Mouse (Mus musculus) embryonic facial prominence, embryonic 12.5 days (tissue): ENCODE results near the gene Slc15a2. TPM values are rescaled to one million over a fixed set of nuclear protein-coding genes. Genes with fewer than 3 reads are reported as not detected.

ENCODE experiments used
- ATAC-seq: fragments of 200-750 bp; cut with Nextera tagmentation; 2 replicates; pipeline ENCODE4 v1.8.0; 2017; ENCODE audit not compliant: insufficient number of reproducible peaks, insufficient read depth, low FRiP score, low TSS enrichment
- H3K27ac ChIP-seq: fragments of 300-500 bp; sonication (generic); 2 replicates; pipeline ENCODE4 v1.5.1; 2016; ENCODE audit warnings: mild to moderate bottlenecking
- H3K27me3 ChIP-seq: fragments of 300-500 bp; sonication (generic); 2 replicates; pipeline ENCODE4 v1.6.1; 2016; ENCODE audit warnings: mild to moderate bottlenecking, moderate library complexity
- H3K36me3 ChIP-seq: fragments of 300-500 bp; sonication (generic); 2 replicates; pipeline ENCODE4 v1.6.1; 2016; ENCODE audit warnings: mild to moderate bottlenecking
- H3K4me1 ChIP-seq: fragments of 300-500 bp; sonication (generic); 2 replicates; pipeline ENCODE4 v1.6.1; 2016
- H3K4me2 ChIP-seq: fragments of 300-500 bp; sonication (generic); replicated peaks from 2 replicates; pipeline ENCODE4 v1.6.1; 2016; ENCODE audit warnings: mild to moderate bottlenecking, moderate library complexity
- H3K4me3 ChIP-seq: fragments of 300-500 bp; sonication (generic); 2 replicates; pipeline ENCODE4 v1.5.1; 2016; ENCODE audit warnings: mild to moderate bottlenecking
- H3K9ac ChIP-seq: fragments of 300-500 bp; sonication (generic); 2 replicates; pipeline ENCODE4 v1.6.1; 2016; ENCODE audit warnings: mild to moderate bottlenecking, moderate library complexity
- H3K9me3 ChIP-seq: fragments of 300-500 bp; sonication (generic); 2 replicates; pipeline ENCODE4 v1.6.1; 2016; ENCODE audit warnings: mild to moderate bottlenecking, moderate library complexity
- WGBS: fragments of 180-500 bp; shearing (Covaris S2); methylation state at CpG from one replicate; pipeline ENCODE4 v1.1.7; 2016; 5-methylcytosine and 5-hydroxymethylcytosine counted together
- polyA plus RNA-seq: library from polyadenylated mRNA; unstranded; fragments of >200 nt; fragmentation: Nextera tagmentation; extraction: Ambion mirVana; gene quantifications from 2 replicates; pipeline ENCODE4 v1.2.1, GENCODE M21; 2016

Gene Slc15a2
- polyA plus RNA-seq, 1 experiment from 2014 or later = 5.0 TPM

- no peak for ATAC-seq
- Histone ChIP-seq H3K4me2 (no peak overlapping the region), H3K36me3 (no peaks in the 10 kb centered on the region), H3K27me3 (no peaks in the 10 kb centered on the region), H3K4me3 (no peak overlapping the region), H3K9ac (no peak overlapping the region), H3K4me1 (no peaks in the 10 kb centered on the region), H3K27ac (no peak overlapping the region), H3K9me3 (no peaks in the 10 kb centered on the region)
- 80% methylated on average over 2 of the region's 2 CpGs for WGBS
These were observed 37.0 kb downstream of the Slc15a2 start for GRCm38 (mm10) chr16:36747767-36748166.

GRCm38 (mm10) chr16:36747068-36747467 lies 37.7 kb downstream of the Slc15a2 start:
- no peak overlapping the region for H3K4me3 ChIP-seq
- no peaks in the 10 kb centered on the region for H3K27me3 ChIP-seq
- H3K36me3 ChIP-seq = no peaks in the 10 kb centered on the region
- WGBS = 72% methylated on average over 4 of the region's 4 CpGs
- H3K27ac ChIP-seq = no peak overlapping the region
- H3K9me3 ChIP-seq = no peaks in the 10 kb centered on the region
- ATAC-seq = no peak
- H3K4me1 ChIP-seq = no peaks in the 10 kb centered on the region
- H3K4me2 ChIP-seq = no peak overlapping the region
- H3K9ac ChIP-seq = no peak overlapping the region

GRCm38 (mm10) chr16:36743580-36743979 lies 41.2 kb downstream of the Slc15a2 start:
- H3K9me3 ChIP-seq = no peaks in the 10 kb centered on the region
- ATAC-seq = no peak
- WGBS = 88% methylated on average over 8 of the region's 8 CpGs

DNA sequence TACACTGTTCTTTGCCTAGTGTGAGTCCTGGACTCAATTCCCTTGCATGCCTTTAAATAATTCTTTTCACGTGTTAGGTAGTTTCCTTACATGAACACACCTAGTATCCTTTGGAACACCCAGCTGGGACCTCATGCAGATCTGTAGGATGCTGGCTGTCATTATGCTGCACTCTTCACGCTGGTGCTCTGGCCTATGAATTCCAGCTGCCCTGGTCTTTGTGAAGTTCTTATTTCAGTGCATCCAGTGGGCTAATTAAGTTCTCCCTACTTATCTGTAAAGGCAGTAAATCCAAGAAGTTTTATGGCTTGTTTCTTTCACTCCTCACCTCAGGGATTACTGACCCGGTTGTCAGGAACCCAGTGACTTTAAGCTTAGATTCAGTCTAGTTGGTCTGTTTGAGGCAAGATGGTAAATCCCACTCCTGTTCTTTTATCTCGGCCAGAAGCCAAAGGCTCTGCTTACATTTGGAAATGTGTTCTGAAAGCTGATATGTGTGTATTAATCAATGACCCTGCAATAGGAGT lies 45.3 kb downstream of the Slc15a2 start:
- no peaks in the 10 kb centered on the region for H3K36me3 ChIP-seq
- ATAC-seq = no peak
- H3K4me3 ChIP-seq = no peak overlapping the region
- no peak overlapping the region for H3K4me2 ChIP-seq
- no peaks in the 10 kb centered on the region for H3K9me3 ChIP-seq
- 47% methylated on average over 4 of the region's 4 CpGs for WGBS
- no peaks in the 10 kb centered on the region for H3K27me3 ChIP-seq
- H3K27ac ChIP-seq = no peak overlapping the region
- no peaks in the 10 kb centered on the region for H3K4me1 ChIP-seq
- no peak overlapping the region for H3K9ac ChIP-seq

More at GRCm38 (mm10) chr16:36743580-36743979, 41.2 kb downstream of the Slc15a2 start:
- no peak overlapping the region for H3K27ac ChIP-seq
- no peaks in the 10 kb centered on the region for H3K27me3 ChIP-seq
- H3K4me3 ChIP-seq = no peak overlapping the region
- no peaks in the 10 kb centered on the region for H3K36me3 ChIP-seq
- no peak overlapping the region for H3K4me2 ChIP-seq
- no peak overlapping the region for H3K9ac ChIP-seq
- no peaks in the 10 kb centered on the region for H3K4me1 ChIP-seq

DNA sequence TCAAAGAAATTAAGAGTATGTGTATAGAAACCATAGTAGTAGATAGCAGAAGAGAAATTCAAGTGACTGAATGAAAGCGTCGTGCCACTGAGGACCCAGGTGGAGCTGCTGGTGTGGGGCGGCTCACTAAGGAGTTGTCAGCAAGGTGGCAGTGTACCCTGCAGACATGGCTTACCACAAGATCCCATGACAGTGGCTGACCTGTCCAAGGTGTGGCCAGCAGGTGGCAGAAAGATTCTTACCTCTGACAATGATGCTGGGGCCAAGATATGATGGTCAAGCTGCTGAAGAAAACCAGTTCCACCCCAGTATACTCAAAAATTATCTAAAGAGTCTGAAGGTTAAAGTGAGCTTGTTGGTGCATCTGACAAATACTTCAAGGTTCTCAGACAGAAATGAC lies 49.3 kb downstream of the Slc15a2 start:
- Histone ChIP-seq H3K36me3 (no peaks in the 10 kb centered on the region), H3K4me1 (no peaks in the 10 kb centered on the region), H3K9me3 (no peaks in the 10 kb centered on the region), H3K4me2 (no peak overlapping the region), H3K9ac (no peak overlapping the region), H3K27me3 (no peaks in the 10 kb centered on the region), H3K27ac (no peak overlapping the region), H3K4me3 (no peak overlapping the region)
- no peak for ATAC-seq
- WGBS = 84% methylated on average over 3 of the region's 3 CpGs

GRCm38 (mm10) chr16:36733827-36734226 lies 50.9 kb downstream of the Slc15a2 start:
- Histone ChIP-seq H3K9me3 (no peaks in the 10 kb centered on the region), H3K27ac (no peak overlapping the region), H3K4me2 (no peak overlapping the region), H3K4me3 (no peak overlapping the region), H3K36me3 (no peaks in the 10 kb centered on the region), H3K4me1 (no peaks in the 10 kb centered on the region), H3K27me3 (no peaks in the 10 kb centered on the region), H3K9ac (no peak overlapping the region)
- 61% methylated on average over 1 of the region's 1 CpGs for WGBS
- no peak for ATAC-seq

- Histone ChIP-seq H3K36me3 (no peaks in the 10 kb centered on the region), H3K4me2 (no peak overlapping the region), H3K27ac (no peak overlapping the region), H3K4me1 (no peaks in the 10 kb centered on the region), H3K27me3 (no peaks in the 10 kb centered on the region), H3K4me3 (no peak overlapping the region), H3K9me3 (no peaks in the 10 kb centered on the region), H3K9ac (no peak overlapping the region)
- no peak for ATAC-seq
These were observed 52.2 kb downstream of the Slc15a2 start for GRCm38 (mm10) chr16:36732572-36732971.

DNA sequence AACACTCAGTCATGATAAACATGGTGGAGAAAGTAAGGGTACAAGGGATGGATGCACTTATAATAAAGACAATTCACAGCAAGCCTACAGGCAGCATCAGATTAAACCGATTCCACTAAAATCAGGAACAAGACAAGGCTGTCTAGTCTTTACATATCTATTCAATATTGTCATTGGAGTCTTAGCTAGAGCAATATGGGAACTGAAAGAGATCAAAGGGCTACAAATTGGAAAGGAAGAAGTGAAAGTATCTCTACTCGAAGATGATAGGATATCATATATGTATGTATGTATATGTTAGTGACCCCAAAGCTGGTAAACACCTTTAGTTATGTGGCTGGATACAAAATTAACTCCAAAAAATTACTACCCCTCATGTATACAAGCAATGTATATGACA lies 55.8 kb downstream of the Slc15a2 start:
- no peaks in the 10 kb centered on the region for H3K36me3 ChIP-seq
- no peaks in the 10 kb centered on the region for H3K4me1 ChIP-seq
- no peaks in the 10 kb centered on the region for H3K9me3 ChIP-seq
- 91% methylated on average over 2 of the region's 2 CpGs for WGBS
- H3K4me3 ChIP-seq = no peak overlapping the region
- ATAC-seq = no peak
- H3K27me3 ChIP-seq = no peaks in the 10 kb centered on the region
- H3K27ac ChIP-seq = no peak overlapping the region
- H3K9ac ChIP-seq = no peak overlapping the region
- no peak overlapping the region for H3K4me2 ChIP-seq

DNA sequence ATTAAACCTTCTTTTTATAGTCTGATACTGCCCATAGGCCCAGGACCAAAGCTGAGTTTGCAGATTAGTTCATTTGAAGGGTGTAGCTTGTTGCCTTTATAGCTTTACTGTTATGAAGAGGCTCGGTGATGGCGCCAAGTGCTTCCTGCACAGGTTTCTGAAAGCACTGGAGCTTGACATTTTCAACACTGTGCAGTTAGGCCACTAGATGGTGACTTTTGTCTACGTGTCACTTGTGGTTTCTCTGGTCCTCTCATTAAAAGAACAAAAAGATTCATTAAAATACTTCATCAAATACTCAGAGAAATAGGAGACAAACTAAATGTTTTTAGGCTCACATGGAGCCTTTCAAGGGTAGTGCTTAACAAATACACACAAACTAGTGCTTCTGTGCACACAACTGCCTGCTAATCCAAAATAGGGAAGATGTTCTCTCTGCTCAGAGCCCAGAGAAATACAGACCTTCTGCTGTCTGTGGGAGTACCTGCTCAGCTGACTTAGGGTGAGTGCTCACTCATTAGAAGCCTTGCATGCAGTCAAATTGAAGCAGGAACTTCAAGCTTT lies 60.8 kb downstream of the Slc15a2 start:
- H3K27ac ChIP-seq = no peak overlapping the region
- no peaks in the 10 kb centered on the region for H3K4me1 ChIP-seq
- no peak overlapping the region for H3K4me3 ChIP-seq
- no peaks in the 10 kb centered on the region for H3K27me3 ChIP-seq
- no peak overlapping the region for H3K9ac ChIP-seq
- H3K9me3 ChIP-seq = no peaks in the 10 kb centered on the region
- 69% methylated on average over 3 of the region's 3 CpGs for WGBS
- no peaks in the 10 kb centered on the region for H3K36me3 ChIP-seq
- no peak for ATAC-seq
- no peak overlapping the region for H3K4me2 ChIP-seq

- no peaks in the 10 kb centered on the region for H3K27me3 ChIP-seq
- no peaks in the 10 kb centered on the region for H3K9me3 ChIP-seq
- H3K4me2 ChIP-seq = no peak overlapping the region
- 18% methylated on average over 4 of the region's 4 CpGs for WGBS
- 0 out of 2 replicates have a peak, but pooled peaks have one; percentile 41 for ATAC-seq
- H3K4me3 ChIP-seq = no peak overlapping the region
- H3K4me1 ChIP-seq = no peaks in the 10 kb centered on the region
- no peak overlapping the region for H3K9ac ChIP-seq
- H3K27ac ChIP-seq = no peak overlapping the region
- H3K36me3 ChIP-seq = no peaks in the 10 kb centered on the region
These were observed 62.0 kb downstream of the Slc15a2 start for GRCm38 (mm10) chr16:36722739-36723138.

- 59% methylated on average over 13 of the region's 13 CpGs for WGBS
- no peaks in the 10 kb centered on the region for H3K27me3 ChIP-seq
- no peak overlapping the region for H3K4me2 ChIP-seq
- no peaks in the 10 kb centered on the region for H3K4me1 ChIP-seq
- H3K27ac ChIP-seq = no peak overlapping the region
- H3K9me3 ChIP-seq = no peaks in the 10 kb centered on the region
- H3K9ac ChIP-seq = no peak overlapping the region
- H3K36me3 ChIP-seq = no peaks in the 10 kb centered on the region
- H3K4me3 ChIP-seq = no peak overlapping the region
- no peak for ATAC-seq
These were observed 64.3 kb downstream of the Slc15a2 start for GRCm38 (mm10) chr16:36720194-36721055.

DNA sequence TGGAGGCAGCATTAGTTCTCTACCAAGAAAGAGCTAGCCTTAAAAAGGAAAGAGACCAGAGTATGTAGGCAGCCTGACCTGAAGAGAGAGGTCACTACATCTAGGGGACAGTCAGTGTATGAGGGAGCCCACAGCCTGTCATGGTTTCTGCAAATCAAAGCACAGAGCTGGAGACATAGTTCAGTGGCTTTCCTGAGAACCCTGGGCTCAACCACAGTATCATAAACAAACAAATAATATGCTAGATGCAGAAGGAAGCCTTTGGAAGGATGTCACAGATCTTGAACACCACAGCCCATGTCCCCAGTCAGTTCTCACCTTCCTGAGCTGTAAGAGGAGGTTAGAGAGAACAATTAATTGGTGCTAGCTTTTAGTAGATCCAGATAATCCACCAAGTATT lies 66.1 kb downstream of the Slc15a2 start:
- no peak overlapping the region for H3K4me2 ChIP-seq
- no peaks in the 10 kb centered on the region for H3K36me3 ChIP-seq
- H3K4me3 ChIP-seq = no peak overlapping the region
- no peak overlapping the region for H3K9ac ChIP-seq
- no peaks in the 10 kb centered on the region for H3K27me3 ChIP-seq
- H3K9me3 ChIP-seq = no peaks in the 10 kb centered on the region
- no peak overlapping the region for H3K27ac ChIP-seq
- H3K4me1 ChIP-seq = no peaks in the 10 kb centered on the region
- no peak for ATAC-seq
